Mouse (Mus musculus): Measurements from ENCODE around the gene Trp53i11.

Trp53i11 gene

DNA sequence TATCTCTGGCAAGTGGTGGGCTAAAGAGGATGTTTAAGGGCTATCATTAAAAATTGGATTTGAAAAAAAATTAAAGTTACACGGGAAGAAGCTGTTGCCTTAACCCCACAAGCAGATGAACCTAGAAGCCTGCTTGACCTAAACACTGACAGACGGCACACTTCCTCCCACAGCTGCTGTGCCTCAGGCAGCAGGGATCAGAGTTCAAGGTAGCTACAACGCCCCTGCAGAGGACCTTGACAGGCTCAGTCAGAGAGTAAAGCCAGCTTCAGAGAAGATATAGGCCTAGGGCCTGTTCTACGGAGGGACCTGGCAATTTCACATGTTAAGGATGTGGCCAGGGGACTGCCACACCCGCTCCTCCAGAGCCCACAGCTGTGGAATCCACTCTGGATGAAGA is 14.9 kb upstream of the Trp53i11 start:
- no peak for DNase-seq

DNA sequence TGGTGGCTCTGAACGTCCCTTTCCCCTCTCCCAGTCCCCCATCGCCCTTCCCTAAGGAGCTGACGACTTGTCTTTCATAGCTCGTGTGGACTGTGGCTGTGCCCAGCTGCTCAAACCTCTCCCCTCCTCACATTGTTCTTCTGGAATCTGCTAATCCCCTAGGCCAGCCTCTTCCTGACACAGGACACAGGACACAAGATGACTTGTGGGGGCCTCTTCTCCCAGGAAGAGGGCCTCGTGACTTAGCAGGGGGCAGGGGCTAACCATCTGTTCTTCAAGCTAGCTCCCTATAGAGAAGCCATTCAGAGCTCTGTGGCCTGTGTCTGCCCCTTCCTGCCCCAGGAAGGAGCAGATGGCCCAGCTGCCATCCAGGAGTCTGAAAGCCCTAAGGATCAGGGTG is 13.2 kb upstream of the Trp53i11 start:
- no peak for DNase-seq

DNA sequence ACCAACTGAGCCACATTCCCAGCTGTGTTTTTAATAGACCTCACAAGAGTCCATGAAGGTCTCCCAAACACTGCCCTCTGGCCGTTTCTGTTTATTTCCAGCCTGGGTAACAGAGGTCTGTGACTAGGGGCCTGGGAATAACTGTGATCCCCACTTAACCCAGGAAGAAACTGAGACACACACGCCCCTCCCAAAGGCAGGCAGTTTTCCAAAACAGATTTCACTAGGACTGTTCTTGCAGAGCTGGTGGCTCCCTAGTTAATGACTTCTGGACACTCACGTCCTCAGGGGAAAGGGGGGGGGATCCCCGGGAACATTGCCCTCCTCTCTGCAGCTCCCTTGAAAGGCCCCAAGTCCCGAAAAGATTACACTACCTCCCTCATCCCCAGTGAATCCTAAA is 12.1 kb upstream of the Trp53i11 start:
- DNase-seq: no peak

DNA sequence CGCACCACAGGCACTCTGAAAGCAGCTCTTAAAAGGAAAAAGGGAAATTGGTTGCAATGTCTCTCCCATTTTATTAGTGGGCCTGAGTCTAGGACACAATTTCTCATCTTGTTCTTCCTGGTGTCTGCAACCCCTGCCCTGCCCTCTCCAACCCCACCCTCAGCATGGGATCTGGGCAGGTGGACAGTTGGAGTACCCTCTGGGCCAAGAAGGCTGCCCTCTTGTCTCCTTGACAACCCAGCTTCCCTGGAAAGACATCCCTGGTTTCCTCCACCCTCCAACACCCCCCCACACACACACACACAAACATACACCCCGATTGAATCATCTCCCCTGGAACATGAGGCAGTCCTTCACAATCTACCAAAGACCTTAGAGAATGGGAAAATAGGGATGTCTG is 11.6 kb upstream of the Trp53i11 start:
- no peak for DNase-seq

DNA sequence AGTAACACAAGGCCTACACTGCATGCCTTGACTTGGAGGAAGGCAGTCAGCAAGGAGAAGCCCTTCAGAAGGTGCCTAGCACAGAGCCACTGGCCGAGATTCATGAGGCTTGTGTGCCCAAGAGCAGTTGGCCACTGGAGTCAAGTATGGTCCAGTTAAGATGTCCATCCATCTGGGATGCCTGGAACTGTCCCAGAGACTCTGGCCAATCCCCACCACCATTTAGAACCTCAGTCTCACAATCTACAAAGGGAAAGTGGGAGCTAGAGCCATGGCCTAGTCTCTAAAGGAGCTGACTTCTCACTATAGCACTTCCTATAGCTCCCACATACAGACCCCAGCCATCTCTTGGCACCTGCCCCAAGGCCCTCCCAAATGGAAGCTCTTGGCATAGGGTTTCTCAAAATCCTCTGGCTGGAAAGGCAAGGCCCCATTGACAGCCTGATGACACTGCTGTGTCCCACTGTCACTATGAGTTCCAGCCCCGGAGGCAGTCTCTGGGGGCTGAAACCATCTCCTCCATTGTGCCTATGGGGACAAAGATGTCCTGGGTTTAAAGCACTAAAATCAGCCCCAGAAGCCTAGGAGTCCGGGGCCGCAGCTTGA is 11.1 kb upstream of the Trp53i11 start:
- DNase-seq: no peak

DNA sequence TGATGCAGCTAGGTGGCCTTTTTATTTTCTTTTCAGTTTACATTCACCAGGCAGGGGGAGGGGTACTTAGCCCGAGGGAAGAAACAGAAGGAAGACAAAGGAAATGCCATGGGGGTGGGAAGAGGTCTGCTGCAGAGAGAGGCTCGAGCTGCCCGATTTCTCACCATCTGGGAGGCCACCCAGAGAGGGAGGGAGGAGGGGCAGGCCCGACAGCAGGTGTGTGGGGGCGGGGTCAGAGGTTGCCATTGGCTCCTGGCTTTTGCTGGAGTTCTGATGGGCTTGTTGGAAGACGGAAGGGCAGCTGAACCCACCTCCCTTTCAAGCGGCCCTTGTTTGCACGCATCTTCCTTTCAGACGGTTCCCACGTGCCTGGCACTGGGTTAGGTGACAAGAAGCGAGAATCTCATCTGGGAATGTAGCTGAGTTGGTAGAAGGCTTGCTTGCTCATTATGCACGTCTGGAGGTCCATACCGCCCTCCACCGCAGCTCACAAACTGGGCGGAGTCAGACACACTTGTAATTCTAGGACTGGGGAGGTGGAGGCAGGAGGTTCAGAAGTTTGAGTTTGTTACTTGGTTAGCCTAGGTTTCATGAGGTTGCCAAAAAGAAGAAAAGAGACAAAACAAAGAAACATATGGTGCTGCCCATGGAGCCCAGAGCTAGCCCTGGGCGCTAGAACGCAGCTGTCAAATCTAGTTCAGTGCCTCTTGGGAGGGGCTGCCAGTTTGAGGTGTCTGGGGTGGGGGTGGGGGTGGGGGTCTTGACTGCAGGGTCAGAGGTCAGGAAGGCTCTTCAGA is 10.3 kb upstream of the Trp53i11 start:
- no peak for DNase-seq

DNA sequence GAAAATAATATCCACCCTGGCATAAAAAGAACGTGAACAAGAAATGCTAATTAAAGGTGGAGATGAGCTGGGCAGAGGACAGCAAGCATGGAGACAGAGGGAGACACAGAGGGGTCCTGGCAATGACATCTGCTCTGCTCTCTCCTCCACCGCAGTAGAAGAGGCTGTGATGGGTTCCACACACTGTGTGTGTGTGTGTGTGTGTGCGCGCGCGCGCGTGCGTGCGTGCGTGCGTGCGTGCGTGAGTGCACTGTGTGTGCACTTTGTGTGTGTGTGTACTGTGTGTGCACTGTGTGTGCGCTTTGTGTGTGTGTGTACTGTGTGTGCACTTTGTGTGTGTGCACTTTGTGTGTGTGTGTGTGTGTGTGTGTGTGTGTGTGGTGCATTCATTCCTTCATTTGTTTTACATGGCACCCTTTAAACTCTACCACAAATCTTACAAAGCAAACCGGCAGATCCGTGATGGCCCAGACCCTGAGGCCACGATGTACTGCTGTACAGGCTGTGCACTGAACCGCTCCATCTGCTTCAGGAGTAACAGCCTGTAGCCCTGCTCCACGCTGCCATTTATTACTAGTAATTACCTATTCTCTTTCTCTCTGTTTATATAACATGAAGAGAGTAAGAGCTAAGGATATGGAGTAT is 9.6 kb upstream of the Trp53i11 start:
- DNase-seq: no peak

DNA sequence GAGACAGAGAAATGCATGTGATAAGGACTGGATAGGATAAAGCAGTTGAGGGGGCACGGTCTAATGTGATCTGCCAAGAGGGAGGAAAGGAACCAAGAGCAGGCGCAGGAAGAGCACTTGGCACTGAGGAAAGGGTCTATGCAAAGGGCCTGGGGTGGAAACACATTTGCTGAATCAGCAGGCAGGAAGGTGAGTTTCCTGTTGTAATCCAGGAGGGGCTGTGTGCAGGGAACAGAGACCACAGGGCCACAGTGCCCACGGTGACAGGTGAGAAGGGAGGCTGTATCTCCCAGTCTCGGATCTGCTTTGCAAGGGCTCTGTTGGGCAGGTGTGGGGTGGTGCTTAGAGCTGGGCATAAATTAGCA is 9.1 kb upstream of the Trp53i11 start:
- no peak for DNase-seq

DNA sequence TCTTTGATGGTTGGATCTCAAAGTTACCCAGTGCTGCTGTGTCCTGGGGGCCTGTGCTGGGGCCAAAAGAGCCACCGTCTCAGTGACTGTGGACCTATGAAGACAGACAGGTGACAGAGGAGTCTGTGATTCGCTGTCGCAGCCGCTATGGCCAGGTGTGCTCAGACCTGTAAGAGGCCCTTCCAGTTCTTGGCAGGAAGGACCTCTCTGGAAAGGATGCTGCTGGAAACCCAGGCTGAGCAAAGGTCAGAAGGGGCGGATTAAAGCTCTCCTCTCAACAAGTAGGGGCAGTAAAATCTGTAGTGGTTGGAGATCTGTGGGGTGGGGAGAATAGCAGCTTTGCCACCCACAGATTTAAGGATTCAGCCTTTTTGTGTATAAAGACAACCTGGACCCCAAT is 7.7 kb upstream of the Trp53i11 start:
- DNase-seq: no peak

DNA sequence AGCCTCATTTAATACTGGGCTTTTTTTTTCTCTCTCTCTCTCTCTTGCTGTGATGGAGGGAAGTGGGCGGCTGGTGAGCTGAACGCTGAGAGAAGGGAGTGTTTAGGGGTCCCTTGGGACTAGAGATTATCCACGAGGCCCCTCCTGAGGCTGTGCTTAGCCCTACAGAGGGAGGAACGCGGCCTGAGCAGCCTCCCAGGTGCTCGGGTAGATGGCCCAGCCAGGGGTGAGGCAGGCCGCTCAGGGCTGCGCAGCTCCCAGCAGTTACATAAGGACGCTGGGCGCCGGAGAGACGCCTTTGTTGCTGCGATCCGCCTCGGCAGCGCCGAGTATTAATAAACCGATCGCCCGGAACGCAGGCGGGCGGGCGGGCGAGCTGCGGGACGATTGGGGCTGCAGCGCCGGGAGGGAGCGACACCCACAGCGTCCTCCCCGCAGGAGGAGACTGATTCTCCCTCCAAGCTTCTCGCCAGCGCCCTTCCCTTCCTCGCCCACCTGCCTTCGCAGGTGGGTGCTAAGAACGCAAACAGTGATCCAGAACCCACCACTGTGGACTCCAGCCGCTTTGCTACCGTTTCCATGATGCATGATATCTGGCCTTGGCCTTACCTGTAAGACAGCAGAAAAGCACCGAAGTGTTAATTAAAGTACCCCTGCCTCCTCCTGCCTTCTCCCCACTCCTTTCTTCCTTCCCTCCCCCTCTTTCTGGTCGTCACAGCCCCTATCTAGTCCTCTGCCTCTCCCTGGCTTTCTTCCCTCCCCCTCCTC is 7.1 kb upstream of the Trp53i11 start:
- DNase-seq: peak in 1 of 2 experiments; percentile 46

DNA sequence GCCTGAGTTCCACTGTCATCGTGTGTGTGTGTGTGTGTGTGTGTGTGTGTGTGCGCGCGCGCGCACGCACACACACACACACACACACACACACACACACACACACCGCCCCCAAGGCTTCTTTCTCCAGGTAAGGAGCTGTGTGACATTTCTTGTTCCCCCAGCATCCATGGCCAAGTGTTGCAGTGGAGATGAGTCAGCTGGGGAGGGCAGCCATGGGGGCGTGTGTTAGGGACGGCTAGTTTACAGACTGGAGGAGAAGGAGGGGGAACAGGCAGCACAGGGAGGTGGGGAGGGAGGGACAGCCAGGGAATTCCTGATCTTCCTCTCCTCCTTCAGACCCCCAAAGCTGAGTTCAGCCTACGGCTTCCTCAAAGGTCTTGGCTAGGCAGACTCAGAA is 4.5 kb upstream of the Trp53i11 start:
- DNase-seq: no peak

DNA sequence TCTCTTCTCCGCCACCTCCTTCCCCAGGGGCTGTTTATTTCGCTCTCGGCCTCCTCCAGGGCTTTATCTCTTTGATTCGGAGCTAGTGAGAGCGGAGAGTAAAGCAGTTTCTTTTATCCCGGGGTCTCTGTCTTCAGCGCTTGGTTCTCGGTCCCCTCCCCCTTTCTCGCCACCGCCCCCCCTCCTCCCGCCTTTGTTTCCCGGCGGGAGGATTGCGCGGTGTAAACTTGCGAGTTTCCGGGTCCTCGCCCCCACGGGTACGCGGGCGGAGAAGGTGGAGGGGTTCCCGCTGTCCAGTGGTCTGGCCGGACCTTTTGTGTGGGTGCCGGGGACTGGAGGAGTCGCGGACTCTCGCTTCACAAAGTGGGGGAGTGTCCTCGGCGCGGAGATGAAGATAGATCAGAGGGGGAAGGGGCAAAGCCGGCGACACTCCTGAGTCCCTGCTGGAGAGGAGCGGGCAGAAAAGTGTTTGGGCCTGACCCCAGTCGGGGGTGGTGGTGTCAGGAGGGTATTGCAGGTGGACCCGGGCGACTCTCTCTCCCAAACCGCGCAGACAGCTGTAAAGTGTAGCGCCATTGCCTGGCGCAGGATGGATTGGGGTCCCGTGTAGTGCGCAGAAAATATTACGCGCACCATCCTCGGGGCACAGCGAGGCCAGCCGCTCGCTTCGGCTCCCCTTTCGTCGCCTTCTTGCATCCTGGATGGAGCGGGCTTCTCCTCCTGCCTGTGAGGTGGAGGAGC is 842 bp downstream of the Trp53i11 start:
- DNase-seq: peak in 1 of 2 experiments; percentile 54

DNA sequence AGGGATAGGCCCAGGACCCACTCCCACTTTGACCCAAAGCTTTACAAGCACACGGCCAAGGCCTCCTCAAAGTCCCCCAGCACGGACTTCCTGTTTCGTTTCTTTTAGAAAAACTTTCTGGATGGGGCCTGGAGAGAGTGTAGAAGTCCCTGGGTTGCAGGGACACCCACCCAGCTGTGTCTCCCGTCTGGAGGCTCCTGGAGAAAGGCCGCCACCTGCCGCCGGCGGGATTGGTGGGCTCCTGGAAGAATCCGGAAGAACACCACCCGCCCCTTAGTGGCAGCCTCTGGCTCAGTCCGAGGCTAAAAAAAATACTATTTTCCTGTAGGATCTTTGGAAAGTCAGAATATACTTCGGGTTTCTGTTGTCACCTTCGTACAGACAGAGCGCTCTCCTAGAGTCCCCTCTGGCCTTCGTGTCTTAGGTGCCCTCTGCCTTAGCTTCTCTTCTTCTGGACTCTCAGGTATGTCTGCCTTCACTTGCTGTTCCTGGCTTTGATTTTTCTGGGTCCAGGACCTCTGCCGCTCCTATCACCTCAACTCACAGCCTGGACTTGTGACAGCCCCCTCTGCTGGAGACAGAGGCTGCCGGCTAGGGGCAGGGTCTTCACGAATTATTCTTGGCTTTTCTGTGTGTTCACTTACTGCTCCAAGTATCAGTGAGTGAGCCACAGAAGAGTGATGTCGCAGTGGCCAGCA is 1.6 kb downstream of the Trp53i11 start:
- peak in 1 of 2 experiments; percentile 55 for DNase-seq

DNA sequence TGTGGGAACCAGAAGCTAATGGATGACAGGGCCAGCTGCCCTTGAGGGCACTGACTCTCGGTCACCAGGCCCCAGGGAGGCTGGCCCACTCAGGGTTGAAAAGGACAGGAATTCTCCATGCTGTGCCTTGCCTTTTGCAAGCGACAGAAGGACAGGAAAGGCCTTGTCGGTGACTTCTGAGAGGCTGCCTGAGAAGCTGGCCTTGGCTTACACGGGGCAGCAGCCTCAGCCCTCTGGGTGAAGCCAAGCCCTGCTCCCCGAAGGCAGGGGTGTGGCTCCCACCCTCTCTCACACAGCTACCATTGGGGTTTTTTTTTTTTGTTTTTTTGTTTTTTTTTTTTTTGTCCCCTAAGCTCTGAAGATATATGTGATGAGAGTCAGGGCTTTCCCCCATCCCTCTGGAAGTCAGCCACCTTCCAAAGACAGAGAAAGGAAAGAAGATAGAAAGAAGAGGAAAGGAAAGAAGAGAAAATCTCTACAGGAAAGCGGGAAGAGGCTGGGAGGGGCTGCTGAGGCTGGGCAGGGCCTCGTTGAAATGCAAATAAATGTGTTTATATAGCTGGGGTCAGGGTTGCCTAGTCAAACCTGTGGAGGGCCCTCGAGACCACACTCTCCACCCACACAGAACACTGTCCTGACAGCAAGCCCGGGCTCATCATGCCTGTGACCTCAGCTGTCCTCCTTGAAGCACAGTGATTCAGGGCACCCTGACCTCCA is 3.6 kb downstream of the Trp53i11 start:
- DNase-seq: peak; percentile 64 to 66

DNA sequence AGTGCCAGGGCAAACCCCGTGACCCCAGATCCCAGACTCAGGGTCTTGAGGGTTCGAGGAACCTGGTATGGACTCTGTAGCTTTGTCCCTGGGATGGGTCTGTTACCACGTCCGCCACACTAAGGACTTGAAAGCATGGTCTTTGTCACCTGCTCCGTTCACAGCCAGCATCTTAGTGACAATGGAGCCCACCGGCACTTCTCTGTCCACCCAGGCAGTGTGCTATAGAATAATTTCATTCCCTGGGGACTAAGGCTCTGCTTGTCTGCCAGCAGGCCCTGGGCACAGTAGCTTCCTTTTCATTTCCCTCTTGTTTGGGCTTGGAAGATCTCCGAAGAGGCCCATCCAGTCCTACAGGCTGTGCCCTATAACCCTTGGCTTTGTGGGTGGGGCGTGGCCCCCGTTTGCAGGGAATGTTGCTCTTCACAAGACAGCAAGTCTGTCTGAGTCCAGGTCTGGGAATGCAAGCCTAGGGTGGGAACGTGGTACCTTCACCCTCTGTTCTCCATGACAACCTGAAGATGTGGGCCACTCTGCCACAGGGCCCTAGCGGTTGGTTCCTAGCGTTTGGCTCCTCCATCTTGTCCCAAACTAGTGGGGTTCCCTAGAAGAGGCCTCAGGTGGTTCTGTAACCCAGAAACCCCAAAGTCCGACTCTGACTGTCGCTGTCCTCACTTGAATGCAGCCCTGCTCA is 4.3 kb downstream of the Trp53i11 start:
- no peak for DNase-seq

DNA sequence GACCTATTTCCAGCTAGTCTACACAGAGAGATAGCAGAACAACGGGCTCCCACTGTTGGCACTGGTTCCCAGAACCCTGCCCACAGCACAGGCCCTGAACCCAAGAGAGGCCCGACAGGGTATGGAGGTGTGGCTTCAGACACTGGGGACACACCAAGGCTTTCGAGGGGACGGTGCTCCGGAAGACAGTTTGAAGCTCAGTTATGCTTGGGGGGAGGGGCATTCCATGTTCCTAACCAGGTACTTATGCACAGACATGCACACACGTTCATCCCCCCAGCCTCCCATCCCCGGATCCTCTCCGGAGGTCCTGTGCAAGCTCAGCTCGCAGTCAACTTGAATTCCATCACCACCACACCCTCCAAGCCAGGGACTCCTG is 4.8 kb downstream of the Trp53i11 start:
- DNase-seq: peak; percentile 56 to 58

DNA sequence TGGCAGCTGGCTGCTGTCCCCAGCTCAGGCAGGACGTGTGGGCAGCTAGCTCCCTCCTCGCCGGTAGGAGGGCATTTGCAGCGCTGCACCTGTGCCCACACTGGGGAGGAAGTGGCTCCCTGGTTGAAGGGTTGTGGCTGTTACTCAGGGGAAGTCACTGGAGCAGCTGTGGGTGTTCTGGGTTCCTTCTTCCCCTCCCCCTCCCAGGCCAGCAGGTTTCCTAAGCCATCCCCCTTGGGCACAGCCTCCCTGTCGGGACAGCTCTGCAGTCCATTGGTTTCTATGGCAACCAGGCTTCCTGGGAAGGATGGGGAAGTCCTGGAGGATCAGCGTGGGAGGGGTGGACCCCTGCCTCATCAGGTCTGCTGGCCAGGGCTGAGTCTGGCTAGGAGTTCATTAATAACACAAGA is 5.3 kb downstream of the Trp53i11 start:
- peak; percentile 72 to 86 for DNase-seq

DNA sequence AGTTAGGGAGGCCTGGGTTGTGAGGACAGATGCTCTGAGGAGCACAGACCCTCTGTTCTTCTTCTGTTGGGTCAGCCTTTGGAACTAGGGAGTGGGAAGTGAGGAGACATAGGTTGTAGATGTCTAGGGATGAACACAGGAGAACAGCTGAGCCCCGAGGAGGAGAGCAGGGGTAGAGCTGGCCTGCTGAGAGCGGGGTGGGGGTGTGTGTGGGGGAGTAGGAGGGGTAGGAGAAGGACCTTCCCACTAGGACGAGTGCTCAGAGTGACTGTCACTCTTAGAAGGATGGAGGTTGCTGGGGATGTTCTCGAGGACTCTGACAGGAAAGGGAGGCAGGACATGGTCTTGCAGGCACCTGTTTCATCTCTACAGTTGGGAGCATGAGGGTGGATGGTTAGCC is 6.5 kb downstream of the Trp53i11 start:
- DNase-seq: no peak

DNA sequence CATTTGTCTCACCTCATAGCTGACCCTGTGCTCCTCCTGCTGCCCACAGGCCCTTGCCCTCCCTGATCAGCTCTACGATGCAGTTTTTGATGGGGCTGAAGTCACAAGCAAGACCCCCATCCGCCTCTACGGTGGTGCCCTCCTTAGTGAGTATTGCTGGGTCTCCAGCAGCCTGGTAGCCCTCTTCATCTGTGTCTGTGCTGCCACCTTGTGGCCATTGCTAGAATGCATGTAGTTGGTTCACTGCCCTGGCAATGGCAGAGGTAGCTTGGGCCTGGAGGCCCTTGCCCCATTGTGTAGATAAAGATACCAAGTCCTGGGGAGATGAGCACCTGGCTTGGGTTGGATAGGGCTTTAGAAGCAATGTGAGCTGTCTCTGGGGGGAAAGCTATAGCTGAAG is 11.5 kb downstream of the Trp53i11 start:
- DNase-seq: peak; percentile 82 to 98

DNA sequence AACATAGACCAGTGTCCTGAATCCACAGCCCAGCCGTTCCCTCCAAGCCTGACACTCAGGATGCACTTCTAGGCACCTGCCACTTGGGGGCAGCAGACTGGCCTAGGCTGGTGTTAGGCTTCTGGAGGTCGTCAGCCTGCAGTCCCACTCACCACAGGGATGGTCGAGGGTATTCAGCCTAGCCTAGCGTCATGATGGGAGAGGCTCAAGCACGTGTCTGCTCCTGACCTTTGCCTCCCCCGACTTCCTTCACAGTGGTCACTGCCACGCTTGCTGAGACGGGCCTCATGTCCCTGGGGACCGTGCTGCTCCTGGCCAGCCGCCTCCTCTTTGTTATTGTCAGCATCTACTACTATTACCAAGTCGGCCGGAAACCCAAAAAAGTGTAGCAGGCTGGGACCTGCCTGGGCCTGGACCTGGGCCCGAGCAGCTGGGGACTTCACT is 12.2 kb downstream of the Trp53i11 start:
- peak in 1 of 2 experiments; percentile 57 for DNase-seq

Measured in spleen, adult 18-20 months (tissue).